Mouse (Mus musculus) neutrophil, adult 59 days (primary cell): Measurements from ENCODE around the gene Axdnd1. TPM values are rescaled to one million over a fixed set of nuclear protein-coding genes. Genes with fewer than 3 reads are reported as not detected.

Source experiments
- total RNA-seq, 2 experiments: library from RNA; stranded (reverse); gene quantifications; 1 replicate in 1 of 2; 2 replicates in 1 of 2; pipeline ENCODE4 v1.2.4; 2023

Axdnd1 gene
- 1 to 10 TPM in 1 of 2 experiments, under 1 TPM in 1; 0.60 to 1.9 TPM for total RNA-seq

DNA sequence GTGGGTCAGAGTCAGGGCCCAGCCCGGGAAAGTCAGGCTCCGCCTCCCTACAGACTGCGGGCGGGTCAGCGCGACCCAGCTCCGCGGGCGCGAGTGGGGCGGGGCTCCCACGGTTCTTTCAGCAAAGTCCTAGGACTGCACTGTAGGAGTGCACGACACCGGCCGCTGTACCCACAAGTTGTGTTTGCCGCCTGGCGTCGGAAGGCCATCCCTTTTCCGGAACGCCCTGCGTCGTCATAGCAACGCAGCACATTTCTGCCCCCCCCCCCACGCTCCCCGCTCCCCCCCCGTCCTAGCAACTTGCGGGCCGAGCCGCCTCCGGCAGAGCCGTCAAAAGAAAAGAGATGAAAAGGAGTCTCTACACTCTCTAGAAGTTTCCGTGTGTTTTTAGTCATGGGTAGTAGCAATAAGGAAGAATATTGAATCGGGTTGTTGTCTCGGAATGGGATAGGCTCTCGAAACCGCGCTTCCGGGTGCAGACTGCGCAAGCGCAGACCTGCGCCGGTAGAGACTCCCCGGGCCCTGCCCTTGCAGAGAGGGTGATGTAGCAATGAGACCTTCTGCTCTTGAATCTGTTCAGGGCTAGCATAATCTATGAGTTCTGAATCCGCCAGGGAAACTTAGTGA lies at the start of gene Axdnd1:
TSS of gene Axdnd1 (minus strand) at position 489 of the 627 bp plus-strand sequence.

DNA sequence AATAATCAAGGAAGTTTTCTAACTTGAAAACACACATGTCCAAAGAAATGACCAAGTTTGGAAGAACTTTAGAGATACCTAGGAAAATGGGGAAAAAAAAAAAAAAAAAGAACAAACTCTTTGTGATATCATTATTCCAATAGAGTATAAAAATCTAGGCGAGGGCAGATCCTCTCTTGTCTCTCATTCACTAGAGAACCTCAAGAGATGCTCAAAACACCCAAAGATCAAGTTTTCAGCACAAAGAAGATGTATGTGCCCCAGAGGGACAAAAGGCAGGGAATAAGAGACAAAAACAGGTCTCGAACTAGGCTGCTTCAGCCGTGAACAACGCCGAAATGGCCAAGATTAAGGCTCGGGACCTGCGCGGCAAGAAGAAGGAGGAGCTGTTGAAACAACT lies 55.2 kb downstream of the Axdnd1 start, which contains the start of gene Gm2000:
TSS of gene Gm2000 (plus strand) at position 301 of the 400 bp plus-strand sequence.

DNA sequence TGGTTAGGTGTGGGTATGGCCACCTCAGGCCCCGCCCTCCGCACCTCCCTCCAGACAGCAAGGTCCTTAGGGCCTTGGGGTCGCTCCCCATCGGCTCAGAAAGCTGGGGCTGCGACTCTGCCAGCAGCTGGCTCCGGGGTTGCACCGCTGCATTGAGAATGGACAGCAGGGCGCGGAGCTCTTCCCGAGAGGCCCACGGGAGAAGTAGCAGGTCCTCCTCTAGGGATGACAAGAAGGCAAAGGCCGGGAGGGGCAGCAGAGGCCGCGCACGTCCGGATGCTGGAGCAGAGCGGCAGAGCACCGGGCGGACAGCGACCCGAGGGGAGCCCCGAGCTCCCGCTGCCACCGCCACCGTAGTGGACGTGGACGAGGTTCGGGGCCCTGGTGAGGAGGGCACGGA lies 110.3 kb downstream of the Axdnd1 start, which contains the start of gene Nphs2:
TSS of gene Nphs2 (plus strand) at position 98 of the 400 bp plus-strand sequence.

DNA sequence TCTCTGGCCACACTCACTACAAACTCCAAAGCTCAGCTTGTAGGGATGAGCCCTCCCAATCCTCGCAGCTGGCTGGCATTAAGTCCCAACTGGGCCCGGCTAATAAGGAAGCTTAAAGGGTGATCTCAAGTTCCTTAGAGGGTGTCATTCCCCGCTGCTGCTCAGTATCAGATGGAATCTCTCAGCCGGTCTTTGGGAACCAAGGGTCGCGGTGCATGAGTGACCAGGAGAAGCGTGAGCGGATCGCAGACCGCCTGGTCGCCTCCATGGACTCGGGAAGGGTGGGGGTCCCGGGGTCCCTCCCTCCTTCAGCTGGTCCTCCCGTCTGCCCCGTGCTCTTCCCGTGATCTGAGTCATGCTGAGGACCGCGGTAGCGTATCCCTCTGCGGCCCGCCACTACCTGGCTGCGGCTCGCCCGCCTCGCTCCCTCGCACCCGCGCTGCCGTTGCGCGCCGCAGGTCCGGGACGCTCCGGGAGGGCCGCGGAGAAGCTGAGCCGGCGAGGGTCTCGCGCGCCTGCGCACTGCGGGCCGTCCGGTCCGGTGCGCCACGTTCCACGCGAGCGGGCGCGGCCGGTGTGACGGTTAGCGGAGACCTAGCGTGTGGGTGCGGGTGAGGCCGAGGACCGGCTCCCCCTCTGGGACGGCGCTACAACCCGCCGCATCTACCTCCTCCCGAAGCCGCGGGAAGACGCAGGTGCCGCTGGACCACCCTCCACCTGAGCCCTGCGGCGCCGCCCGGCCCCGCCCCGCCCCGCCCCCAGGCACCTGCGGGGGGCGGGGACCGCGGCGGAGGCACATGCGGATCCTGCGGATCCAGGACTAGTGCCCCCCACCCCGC lies 117.8 kb downstream of the Axdnd1 start, which contains the start of gene Tdrd5:
TSS of gene Tdrd5 (minus strand) at position 754 of the 839 bp plus-strand sequence.

Other genes starting within 250 kb of the Axdnd1 start
- gene Fam163a, start 216.1 kb downstream of the Axdnd1 start, total RNA-seq = not detected
- not detected for gene Tdrd5, start 117.5 kb downstream of the Axdnd1 start, total RNA-seq
- not detected for gene Nphs2, start 110.4 kb downstream of the Axdnd1 start, total RNA-seq
- 100 to 1,000 TPM; 409 to 425 TPM for gene Gm2000, start 55.1 kb downstream of the Axdnd1 start, total RNA-seq
- gene Soat1, start 53.2 kb upstream of the Axdnd1 start, total RNA-seq = 100 to 1,000 TPM; 152 to 173 TPM
- 10 to 100 TPM; 22.5 to 24.9 TPM for gene Gm10031, start 102.9 kb upstream of the Axdnd1 start, total RNA-seq
- 10 to 100 TPM; 11.5 to 14.0 TPM for gene Abl2, start 137.6 kb upstream of the Axdnd1 start, total RNA-seq